Mouse (Mus musculus) bone marrow, adult 2 months (tissue): Measurements from ENCODE around the gene Rec8.

ENCODE experiments used
- CTCF ChIP-seq: fragments of 200-500 bp; IDR thresholded peaks from 2 replicates; pipeline ENCODE4 v1.5.1; 2011; ENCODE audit warnings: low read length, control low read depth; ENCODE audit not compliant: control insufficient read depth, insufficient read depth
- POLR2A ChIP-seq: fragments of 200-500 bp; IDR thresholded peaks from 2 replicates; pipeline ENCODE4 v1.6.1; 2011; ENCODE audit warnings: low read depth, mild to moderate bottlenecking, control low read depth, low read length, borderline replicate concordance; ENCODE audit not compliant: control insufficient read depth

- TF ChIP-seq CTCF (no peak), POLR2A (no peak)
These were observed 54.9 kb downstream of the Rec8 start for GRCm38 (mm10) chr14:55672741-55673060.
